Mouse (Mus musculus): ENCODE results near the gene Gpr171.
"Not testable (repeated sequence)": the region's sequence is repeated elsewhere in the genome, so short reads cannot be mapped to it uniquely, and the experiment has no call there.

The Gpr171 gene

DNA sequence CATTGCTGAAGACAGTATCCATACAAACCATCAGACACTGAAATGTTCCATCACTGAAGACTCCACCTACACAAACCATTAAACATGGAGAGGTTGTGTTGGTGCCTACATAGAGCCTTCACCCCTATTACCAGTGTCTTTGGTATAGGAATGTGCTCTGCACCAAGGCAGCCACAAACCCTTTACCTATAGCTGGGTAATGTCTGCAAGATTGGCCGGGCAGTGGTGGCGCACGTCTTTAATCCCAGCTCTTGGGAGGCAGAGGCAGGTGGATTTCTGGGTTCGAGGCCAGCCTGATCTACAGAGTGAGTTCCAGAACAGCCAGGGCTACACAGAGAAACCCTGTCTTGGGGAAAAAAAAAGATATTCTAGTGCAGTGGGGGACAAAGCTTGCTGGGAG lies 11.7 kb upstream of the Gpr171 start:
- not testable (repeated sequence) for DNase-seq

DNA sequence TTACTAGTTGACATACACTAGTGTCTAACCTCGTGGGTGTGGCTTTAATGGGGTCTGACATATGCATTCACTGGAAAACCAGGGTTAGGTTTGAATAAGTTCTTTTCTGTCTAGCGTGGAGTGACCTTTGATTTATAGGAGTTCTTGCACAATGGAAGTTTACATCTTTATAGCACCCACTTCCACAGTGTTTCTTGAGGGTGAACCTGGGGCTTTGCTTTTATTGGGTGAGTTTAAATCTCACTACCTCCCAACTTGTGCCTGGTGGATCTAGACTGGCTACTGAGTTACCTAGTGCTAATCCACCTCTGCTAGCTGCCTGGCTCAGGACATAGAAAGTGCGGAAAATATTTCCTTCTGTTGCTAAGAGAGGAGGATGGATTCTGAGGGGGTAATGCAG lies 10.3 kb upstream of the Gpr171 start:
- no peak for DNase-seq

DNA sequence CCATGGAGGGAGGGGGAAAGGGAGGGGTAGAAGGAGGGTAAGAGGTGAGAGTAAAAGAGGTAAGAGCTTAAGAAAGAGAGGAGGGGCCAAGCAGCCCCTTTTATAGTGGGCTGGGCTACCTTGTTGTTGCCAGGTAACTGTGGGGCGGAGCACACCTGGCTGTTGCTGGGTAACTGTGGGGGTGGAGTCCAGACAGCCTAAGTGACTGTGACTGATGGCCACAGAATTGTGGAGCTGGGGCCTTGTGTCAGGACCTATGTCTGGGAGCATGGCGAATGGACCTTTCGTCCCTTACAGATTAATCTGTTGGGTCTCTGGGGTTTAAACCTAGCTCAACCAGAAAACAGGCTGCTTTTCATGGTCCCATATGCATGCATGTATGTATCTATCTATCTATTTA lies 8.2 kb upstream of the Gpr171 start:
- DNase-seq = not testable (repeated sequence)

DNA sequence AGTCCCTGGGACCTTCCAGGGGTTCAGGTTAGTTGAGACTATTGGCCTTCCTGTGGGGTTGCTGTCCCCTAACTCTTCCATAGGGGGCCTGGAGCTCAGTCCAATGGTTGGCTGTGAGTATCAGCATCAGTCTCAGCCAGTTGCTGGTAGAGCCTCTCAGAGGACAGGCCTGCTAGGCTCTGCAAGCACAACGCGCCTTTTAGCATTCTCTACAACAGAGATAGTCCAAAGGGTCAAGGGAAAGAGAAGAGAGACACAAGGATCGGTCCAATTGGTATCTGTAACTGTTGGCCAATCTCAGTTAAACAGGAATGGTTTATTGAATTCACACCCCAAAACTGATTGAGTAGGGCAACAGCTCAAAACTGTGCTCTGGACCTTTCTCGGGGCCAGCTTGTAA lies 5.8 kb upstream of the Gpr171 start:
- DNase-seq = no peak

DNA sequence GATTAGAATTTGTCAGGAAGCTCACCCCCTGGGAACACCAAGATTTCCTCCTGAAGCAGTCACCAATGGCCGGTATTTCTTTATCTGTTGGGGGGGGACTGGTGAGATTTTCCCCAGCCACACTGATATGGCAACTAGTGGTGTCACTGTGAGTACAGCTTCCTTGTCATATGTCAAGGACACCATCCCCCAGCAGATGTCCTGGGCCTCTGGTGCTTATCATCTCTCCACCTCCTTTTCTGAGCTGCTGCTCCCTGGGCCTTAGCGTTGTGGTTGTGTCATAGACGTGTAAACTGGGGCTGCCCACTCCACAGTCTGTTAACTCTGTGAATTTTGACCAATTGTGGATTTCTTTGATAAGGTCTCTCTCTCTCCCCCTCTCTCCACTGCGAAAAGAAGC lies 2.8 kb upstream of the Gpr171 start:
- no peak for DNase-seq

DNA sequence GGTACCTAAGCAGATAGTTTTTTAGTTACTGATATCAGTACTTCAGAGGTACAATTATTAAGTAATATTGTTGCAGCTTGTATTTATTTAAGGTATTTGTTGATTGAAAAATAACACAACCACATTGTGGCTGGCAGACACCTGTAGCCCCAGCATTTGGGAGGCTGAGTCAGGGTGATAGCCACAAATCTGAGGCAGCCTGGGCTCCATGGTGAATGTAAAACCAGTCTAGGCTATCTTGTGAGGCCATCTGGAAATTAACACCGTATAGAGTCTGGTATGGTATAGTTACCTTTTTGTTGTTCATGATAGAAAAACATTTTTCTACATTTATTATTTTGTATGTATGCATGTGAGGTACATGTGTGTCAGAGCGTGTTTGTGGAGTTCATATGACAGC lies 525 bp upstream of the Gpr171 start:
- DNase-seq = no peak

DNA sequence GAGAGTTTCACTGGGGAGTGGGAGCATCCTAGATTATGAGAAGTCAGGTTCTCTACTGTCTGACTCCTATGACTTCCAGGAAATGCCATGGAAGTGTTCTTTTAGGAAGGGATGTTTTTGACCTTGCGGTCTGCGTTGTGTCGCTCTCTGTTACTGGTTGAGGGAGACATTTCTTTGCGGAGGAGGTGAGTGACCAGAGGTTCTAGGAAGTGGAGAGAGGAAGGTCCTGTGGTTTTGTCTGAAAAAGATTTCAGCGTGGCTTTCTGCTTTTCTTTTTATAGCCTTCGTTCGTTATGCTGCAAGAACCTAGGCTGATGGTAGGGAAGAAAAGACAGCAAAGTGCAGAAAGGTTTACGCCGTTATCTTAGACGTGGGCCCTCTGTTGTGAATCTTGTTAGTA lies 3.1 kb downstream of the Gpr171 start:
- DNase-seq = no peak

DNA sequence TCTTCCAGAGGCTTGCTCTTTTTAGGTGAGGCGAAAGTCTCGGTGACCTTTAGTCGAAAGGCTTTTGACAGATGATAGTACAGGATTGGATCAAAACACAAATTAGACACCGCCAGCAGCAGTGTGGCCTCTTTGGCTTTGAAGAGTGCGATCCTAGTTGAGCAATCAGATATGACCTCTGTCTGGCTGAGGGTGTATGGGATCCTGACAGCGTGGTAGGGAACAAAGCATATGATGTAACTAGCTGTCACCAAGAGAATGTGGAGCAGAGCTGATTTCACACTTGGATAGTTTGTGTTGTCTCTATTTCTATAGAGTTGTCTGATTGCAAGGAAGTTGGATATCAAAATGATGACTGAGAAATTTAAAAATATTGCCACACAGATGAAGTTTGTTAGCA lies 4.2 kb downstream of the Gpr171 start:
- DNase-seq = no peak

DNA sequence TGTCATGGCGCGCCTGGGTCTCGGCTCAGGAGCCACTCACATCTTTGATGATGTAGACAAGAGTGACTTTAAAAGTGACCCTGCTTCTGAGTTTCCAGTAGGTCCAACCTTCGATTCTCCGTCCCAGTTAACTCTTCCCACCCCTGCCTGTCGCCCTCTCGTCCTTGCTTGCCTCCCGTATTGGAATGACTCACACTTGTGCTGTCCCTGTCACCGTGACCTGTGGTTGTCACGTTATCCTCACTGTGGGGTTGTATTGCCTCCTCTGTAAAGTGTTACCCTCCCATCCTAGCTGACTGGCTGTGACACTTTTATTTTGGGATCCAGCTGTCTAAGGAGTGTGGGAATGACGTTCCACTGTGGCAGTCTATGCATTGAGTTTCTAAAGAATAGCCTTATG lies 8.9 kb downstream of the Gpr171 start:
- DNase-seq = no peak

DNA sequence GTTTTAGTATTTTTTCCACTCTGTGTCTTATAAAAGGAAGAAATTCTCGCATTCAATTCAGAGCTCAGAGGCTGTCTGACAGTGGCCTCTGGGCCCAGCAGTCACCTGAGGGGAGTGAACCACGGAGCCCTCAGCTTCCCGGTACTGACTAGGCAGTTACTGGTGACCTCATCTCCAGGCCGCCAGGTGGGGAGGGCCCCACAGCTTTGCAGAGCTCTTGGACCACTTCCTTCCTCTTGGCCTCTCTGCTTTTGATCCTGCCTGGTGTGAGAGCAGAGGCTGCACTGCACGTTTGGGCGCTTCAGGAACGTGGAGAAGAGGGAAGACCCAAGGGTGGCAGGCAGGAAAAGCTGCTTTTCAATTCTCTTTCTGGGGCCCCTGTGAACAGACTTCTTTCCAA lies 20.7 kb downstream of the Gpr171 start:
- peak; percentile 57 to 69 for DNase-seq

DNA sequence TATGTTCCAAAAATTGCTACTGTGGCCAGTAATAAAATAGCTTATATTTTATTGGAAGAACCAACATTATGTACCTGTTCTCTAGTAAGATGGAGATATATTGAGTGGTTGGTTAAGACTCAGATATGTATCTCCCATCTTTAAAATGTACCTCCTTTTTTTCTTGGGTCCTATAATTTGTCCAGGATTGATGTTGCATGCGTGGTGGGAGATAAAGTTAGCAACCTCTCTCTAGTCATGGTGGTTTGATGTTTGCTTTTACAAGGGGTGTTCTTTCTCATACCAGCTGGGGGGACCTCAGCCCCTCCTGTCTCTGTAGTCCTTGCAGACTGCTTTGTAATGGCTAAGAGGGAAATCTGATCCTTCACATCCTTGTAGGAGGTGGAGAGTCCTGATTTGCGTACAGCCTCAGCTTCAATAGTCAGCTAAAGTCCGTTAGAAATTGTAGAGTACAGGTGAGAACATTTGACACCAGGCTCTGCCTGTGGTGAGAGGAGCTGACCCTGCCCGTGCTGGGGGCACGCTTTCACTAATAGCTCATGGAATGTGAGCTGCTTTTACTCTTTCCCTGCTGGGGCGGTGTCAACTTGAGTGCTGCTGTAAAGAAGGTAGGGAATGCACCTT lies 21.2 kb downstream of the Gpr171 start:
- no peak for DNase-seq

DNA sequence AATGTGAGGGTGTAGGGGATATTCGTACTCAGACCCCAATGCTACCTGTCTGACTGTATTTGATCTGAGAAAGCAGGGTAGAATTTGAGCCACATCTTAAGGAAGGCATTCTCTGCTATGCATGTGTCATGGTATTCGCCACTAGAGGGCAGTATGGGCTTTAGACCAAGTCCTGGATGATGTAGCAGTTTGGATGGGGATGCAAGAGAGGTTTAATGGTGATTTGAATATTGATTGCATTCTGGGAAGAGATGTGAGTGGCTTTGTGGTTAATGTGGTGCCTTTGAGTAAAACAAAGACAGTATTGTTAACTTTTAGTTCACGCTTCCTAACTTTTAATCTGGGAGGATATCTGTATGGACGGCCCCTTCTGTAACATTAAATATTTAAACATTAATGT lies 22.3 kb downstream of the Gpr171 start:
- peak in 1 of 2 experiments; percentile 40 for DNase-seq

DNA sequence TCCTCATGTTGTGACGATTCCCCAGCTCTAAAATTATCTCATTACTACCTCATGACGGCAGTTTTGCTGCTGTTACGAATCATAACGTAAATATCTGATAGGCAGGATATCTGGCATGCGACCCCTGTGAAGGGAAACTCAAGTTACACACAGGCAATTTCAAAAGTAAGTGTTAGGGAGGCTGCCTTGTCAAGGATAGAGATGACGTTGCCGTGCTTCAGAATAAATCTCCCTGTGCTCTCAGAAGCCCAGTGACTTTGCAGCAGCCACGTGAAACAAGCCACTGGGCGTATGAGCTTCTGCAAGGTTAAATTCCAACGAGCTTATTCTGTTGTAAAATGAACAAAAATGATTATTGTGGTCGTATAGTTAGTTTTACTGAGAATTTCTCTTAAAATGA lies 23.0 kb downstream of the Gpr171 start:
- DNase-seq = no peak

DNA sequence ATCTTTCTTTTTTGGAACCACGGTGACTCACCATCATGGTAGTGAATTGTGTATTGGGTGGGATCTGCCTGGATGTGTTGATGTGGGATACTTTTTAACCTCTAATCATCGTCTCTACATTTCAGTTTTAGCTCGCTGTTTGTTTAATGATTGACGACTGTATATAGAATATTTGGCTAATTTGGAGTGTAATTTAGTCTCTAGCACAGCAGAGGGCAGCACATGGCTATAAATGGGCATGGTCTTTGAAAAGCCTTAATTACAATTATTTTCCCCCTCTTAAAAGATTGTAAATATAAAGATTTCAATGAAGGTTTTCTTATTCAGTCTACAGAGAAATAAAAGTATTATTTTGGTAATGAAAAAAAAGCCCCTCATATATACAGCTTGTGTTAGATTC lies 24.3 kb downstream of the Gpr171 start:
- no peak for DNase-seq

DNA sequence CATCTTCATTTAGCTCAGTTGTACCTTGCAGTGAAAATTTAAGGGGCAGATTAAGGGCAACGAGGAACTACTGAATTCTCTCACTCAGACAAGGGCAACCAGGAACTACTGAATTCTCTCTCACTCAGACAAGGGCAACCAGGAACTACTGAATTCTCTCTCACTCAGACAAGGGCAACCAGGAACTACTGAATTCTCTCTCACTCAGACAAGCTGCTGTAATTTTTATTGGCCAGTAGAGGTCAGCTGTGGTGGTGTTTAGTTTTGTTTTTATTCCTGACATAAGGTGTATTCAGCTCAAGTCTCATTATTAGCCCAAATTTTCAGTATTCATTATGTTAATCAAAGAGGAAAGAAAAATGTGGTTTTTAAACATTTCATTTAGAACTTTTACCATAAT lies 32.5 kb downstream of the Gpr171 start:
- DNase-seq = not testable (repeated sequence)

DNA sequence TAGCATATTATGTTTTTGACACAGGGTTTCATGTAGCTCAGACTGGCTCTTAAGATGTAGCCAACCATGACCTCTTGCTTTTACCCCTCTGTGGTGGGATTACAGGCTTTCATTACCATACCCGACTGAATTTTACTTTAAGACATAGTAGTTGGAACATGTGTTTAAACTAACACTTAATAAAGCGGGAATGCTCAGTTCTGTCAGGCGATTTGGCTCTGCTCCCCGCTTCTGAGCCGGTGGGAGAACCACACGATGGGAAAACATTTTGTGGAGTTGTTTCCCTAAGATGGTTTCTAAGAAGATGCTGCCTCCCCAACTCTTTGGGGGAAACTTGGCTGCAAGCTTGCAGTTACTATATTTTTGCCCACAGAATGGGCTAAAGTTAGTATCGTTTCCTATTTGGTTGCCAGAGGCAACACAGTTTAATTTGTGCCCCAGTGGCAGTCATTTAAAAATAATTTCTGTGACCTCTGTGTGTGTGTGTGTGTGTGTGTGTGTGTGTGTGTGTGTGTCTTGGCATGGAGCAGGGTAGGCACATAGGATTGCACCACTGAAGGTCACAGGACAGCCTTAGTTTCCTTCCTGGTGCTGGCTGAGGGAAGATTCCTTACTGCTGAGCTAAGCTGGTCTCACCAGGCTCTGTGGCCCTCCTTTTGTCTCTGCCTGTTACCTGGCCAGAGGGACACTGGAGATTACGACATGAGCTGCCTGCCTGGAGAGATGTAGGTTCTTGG lies 34.9 kb downstream of the Gpr171 start:
- no peak for DNase-seq

DNA sequence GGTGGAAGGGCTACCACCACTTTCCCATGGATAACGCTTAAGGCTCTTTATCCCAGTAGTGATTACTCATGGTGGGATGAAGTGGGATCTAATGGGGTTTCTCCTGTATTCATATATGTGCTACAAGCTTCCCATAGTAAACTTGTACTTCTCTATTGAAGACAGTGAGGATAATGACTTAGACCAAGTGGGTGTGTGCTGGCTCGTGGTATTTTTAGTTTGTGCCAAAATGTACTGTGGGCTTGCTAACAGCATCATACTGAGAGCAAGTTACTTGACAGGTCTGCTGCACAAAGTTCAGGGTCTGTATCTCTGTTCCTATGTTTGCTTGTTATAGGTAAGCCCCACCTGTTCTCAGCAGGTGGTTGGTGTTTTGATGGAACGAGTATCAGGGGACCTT lies 35.7 kb downstream of the Gpr171 start:
- no peak for DNase-seq

DNA sequence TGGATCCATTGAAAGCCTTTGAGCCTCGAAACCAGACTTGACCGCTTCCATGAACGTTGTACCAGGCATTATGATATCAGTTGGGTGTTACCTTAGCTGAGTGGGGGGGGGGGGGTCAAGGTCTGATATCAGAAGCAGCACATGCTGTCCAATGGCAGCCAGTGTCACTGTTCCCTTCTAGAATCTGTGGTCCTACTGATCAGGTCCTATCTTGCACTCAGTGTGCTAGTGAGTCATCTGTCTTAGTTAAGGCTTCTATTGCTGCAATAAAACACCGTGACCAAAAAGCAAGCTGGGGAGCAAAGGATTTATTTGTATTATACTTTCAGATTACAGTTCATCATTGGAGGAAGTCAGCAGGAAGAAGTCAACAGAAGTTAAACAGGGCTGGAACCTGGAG lies 38.2 kb downstream of the Gpr171 start:
- DNase-seq = no peak

DNA sequence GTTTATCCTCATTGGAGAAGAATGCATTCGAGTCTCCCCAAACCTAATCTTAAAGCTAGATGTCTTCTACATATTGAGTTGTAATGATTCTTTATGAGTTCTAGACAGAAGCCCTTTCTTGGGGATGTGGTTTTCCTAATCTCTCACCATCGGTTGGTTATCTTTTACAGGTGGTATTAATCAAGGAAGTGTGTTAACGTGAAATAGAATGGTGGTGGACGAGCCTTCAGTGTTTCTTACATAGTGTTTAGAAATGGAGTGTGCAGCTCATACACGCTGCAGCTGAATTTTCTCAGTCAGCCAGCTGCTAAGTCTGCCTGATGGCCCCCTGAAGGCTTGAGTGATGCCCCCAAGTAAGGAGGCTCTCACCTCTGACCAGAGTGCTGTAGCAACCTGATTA lies 39.5 kb downstream of the Gpr171 start:
- DNase-seq = no peak

DNA sequence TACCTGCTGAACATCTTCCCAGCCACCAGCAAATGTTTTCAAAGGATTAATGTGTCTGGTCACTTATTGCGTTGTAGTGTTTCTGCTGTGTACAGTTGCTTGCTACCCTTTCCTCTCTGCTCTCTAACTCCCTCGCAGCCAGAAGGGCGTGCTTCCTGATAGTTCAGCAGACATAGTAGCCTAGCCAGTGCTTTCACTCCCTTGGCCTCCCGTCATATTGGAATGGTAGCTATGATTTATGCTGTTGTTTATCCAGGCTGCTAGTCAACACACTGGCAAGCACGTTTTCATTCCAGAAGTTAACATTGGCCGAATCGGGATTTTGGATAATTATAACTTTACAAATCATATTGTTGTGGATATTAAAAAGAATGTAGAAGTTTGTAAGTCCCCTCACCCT lies 41.5 kb downstream of the Gpr171 start:
- DNase-seq = no peak

DNA sequence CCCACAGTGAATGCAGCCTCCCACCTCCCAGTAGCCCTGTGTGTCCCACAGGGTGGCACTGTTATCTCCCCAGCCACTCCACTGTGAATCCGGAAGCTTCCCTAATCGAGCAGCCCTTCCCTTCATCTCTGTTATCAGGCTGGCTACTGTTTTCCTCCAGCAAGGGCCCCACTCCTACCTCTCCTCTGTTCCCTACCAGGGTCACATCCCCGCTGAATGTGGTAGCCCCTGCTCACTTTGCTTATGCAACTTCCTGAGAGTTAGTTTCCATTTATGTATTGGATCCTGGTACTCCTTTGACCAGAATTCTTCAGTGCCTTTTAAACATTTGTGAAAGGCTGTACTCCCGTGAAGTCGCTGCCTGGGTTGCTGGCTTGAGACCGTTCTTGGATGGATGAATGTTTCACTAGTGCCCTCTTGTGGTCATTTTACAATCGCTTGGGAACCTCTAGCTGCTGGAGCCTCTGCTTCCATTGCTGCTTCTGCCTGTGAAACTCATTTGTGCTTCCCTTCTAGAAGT lies 42.5 kb downstream of the Gpr171 start:
- DNase-seq = peak in 1 of 2 experiments; percentile 15

DNA sequence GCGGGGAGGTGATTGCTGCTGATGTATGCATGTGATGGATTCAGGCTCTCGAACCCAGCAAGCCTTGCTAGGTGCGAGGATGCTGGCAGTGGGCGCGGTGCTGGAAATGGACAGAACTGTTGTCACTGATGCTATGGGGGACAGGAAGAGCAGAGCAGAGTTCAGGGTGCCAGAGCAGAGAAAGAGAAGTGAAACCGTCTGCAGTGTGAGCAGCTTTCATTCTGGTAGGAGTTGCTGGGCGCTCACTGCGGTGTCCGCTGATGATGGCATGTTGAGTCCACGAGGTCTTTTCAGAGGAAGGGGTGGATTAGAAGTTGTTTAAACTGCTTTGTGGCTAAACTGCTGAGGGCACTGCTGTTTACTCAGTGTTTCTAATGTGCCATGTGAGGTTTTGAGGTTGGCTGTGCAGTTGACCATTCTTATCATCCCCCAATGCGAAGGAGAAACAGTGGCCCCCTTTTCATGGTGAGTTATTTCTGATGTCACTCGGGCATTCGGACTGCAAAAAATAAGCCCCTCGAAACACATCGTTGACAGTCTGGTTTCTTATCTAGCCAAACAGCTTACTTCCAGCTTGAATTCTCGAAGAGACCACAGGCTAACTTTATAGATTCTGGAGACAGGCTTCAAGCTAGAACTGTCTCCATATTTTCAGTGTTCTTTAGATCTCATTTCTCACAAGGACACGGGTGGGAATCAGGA lies 46.6 kb downstream of the Gpr171 start:
- DNase-seq = no peak

All from thymus, adult 18-20 months (tissue).